Mouse (Mus musculus) forebrain, embryonic 11.5 days (tissue): Measurements from ENCODE around the gene Tmem259. TPM values are rescaled to one million over a fixed set of nuclear protein-coding genes. Genes with fewer than 3 reads are reported as not detected.

Source experiments
- ATAC-seq: fragments of 200-750 bp; cut with Nextera tagmentation; replicated peaks from 2 replicates; pipeline ENCODE4 v1.8.0; 2017; ENCODE audit warnings: moderate TSS enrichment; ENCODE audit not compliant: low FRiP score
- DNase-seq: peaks from one replicate; pipeline ENCODE4 v3.0.0-alpha.2; 2017; ENCODE audit warnings: low spot score
- H3K27ac ChIP-seq: fragments of 300-500 bp; sonication (generic); 2 replicates; pipeline ENCODE4 v1.5.1; 2014; ENCODE audit warnings: low read depth, low read length
- H3K27me3 ChIP-seq: fragments of 300-500 bp; sonication (generic); 2 replicates; pipeline ENCODE4 v1.6.1; 2014; ENCODE audit warnings: mild to moderate bottlenecking, low read length, mixed read lengths; ENCODE audit not compliant: control insufficient read depth, insufficient read depth
- H3K36me3 ChIP-seq: fragments of 300-500 bp; sonication (generic); 2 replicates; pipeline ENCODE4 v1.6.1; 2014; ENCODE audit warnings: mild to moderate bottlenecking, low read length, moderate library complexity, mixed read lengths; ENCODE audit not compliant: control insufficient read depth, insufficient read depth
- H3K4me1 ChIP-seq: fragments of 300-500 bp; sonication (generic); replicated peaks from 2 replicates; pipeline ENCODE4 v1.6.1; 2014; ENCODE audit warnings: low read length, mixed read lengths; ENCODE audit not compliant: control insufficient read depth, insufficient read depth
- H3K4me2 ChIP-seq: fragments of 300-500 bp; sonication (generic); 2 replicates; pipeline ENCODE4 v1.6.1; 2014; ENCODE audit warnings: low read depth, mild to moderate bottlenecking, low read length, moderate library complexity, mixed read lengths; ENCODE audit not compliant: severe bottlenecking
- H3K4me3 ChIP-seq: fragments of 300-500 bp; sonication (generic); 2 replicates; pipeline ENCODE4 v1.5.1; 2014; ENCODE audit warnings: low read depth, low read length
- H3K9ac ChIP-seq: fragments of 300-500 bp; sonication (generic); 2 replicates; pipeline ENCODE4 v1.6.1; 2014; ENCODE audit warnings: low read length
- H3K9me3 ChIP-seq: fragments of 300-500 bp; sonication (generic); 2 replicates; pipeline ENCODE4 v1.6.1; 2016; ENCODE audit warnings: low read length, mixed read lengths; ENCODE audit not compliant: control insufficient read depth
- WGBS: fragments of 180-500 bp; shearing (Covaris S2); extraction: QIAGEN DNeasy Blood & Tissue Kit; methylation state at CpG from one replicate; pipeline ENCODE4 v1.1.7; 2014; 5-methylcytosine and 5-hydroxymethylcytosine counted together
- polyA plus RNA-seq: library from polyadenylated mRNA; unstranded; fragments of >200 nt; fragmentation: Nextera tagmentation; extraction: Ambion mirVana; gene quantifications from 2 replicates; pipeline ENCODE4 v1.2.1, GENCODE M21; 2014

The Tmem259 gene
- polyA plus RNA-seq, 1 experiment from 2014 or later, result 17.8 TPM

GRCm38 (mm10) chr10:79988506-79989271 is 4.6 kb upstream of the Tmem259 start, which contains the start of gene Cnn2:
TSS of gene Cnn2 (plus strand) at chr10:79988584.
- Histone ChIP-seq H3K4me2 (peak within 1 kb of the TSS; percentile 51), H3K27me3 (peaks cover 30% of the 10 kb centered on the region), H3K4me3 (peak within 1 kb of the TSS; percentile 39), H3K4me1 (peaks cover 8% of the 10 kb centered on the region; the same call in 1 of the 2 replicates), H3K9ac (peak within 1 kb of the TSS; percentile 47), H3K27ac (no peak within 1 kb of the TSS; the same call in 1 of the 2 replicates), H3K9me3 (peaks cover 4% of the 10 kb centered on the region; the same call in 1 of the 2 replicates), H3K36me3 (no peaks in the 10 kb centered on the region)
- 1% methylated on average over 59 of the region's 59 CpGs for WGBS
- ATAC-seq (no peak), DNase-seq (peak; percentile 74)

- ATAC-seq, result no peak
- peaks cover 4% of the 10 kb centered on the region; the same call in 1 of the 2 replicates for H3K9me3 ChIP-seq
- H3K4me3 ChIP-seq, result peak overlapping the region; percentile 39
- 10% methylated on average over 27 of the region's 27 CpGs for WGBS
- H3K4me2 ChIP-seq, result peak overlapping the region; percentile 51
- H3K27me3 ChIP-seq, result peaks cover 30% of the 10 kb centered on the region
- DNase-seq, result no peak
- peaks cover 15% of the 10 kb centered on the region for H3K4me1 ChIP-seq
- H3K9ac ChIP-seq, result peak overlapping the region; percentile 47
- no peak overlapping the region for H3K27ac ChIP-seq
- no peaks in the 10 kb centered on the region for H3K36me3 ChIP-seq
These were observed 3.8 kb upstream of the Tmem259 start for GRCm38 (mm10) chr10:79987771-79988505.

GRCm38 (mm10) chr10:79986963-79987362 is 2.8 kb upstream of the Tmem259 start:
- WGBS, result 6% methylated on average over 11 of the region's 11 CpGs
- Histone ChIP-seq H3K9ac (no peak overlapping the region; the same call in 1 of the 2 replicates), H3K9me3 (peaks cover 4% of the 10 kb centered on the region; the same call in 1 of the 2 replicates), H3K4me1 (peaks cover 21% of the 10 kb centered on the region), H3K36me3 (no peaks in the 10 kb centered on the region), H3K4me2 (0 out of 2 replicates have a peak overlapping the region, but pooled peaks have one; percentile 12), H3K27ac (no peak overlapping the region), H3K27me3 (peaks cover 30% of the 10 kb centered on the region), H3K4me3 (no peak overlapping the region)
- peak; percentile 93 for DNase-seq
- ATAC-seq, result no peak

- H3K4me1 ChIP-seq, result peaks cover 21% of the 10 kb centered on the region
- peak overlapping the region; percentile 74; the same call in 1 of the 2 replicates for H3K4me2 ChIP-seq
- 0 out of 2 replicates have a peak overlapping the region, but pooled peaks have one; percentile 91 for H3K27ac ChIP-seq
- peaks cover 30% of the 10 kb centered on the region for H3K27me3 ChIP-seq
- ATAC-seq (no peak), DNase-seq (no peak)
- H3K9me3 ChIP-seq, result peaks cover under 1% of the 10 kb centered on the region; the same call in 1 of the 2 replicates
- peak overlapping the region; percentile 91 for H3K4me3 ChIP-seq
- peak overlapping the region; percentile 57 for H3K9ac ChIP-seq
- no peaks in the 10 kb centered on the region for H3K36me3 ChIP-seq
- 50% methylated on average over 6 of the region's 6 CpGs for WGBS
These were observed 2.2 kb upstream of the Tmem259 start for GRCm38 (mm10) chr10:79986232-79986878.

GRCm38 (mm10) chr10:79985334-79986231 is 1.5 kb upstream of the Tmem259 start:
- H3K27me3 ChIP-seq, result peaks cover 30% of the 10 kb centered on the region
- H3K4me1 ChIP-seq, result peaks cover 21% of the 10 kb centered on the region
- peak overlapping the region; percentile 74 for H3K4me2 ChIP-seq
- no peaks in the 10 kb centered on the region for H3K36me3 ChIP-seq
- peak overlapping the region; percentile 91 for H3K27ac ChIP-seq
- ATAC-seq (no peak), DNase-seq (peak; percentile 75)
- H3K9ac ChIP-seq, result peak overlapping the region; percentile 57
- no peaks in the 10 kb centered on the region for H3K9me3 ChIP-seq
- peak overlapping the region; percentile 91 for H3K4me3 ChIP-seq
- WGBS, result 4% methylated on average over 35 of the region's 35 CpGs

GRCm38 (mm10) chr10:79984871-79985270 is 741 bp upstream of the Tmem259 start:
- peak overlapping the region; percentile 86 for H3K9ac ChIP-seq
- ATAC-seq, result peak; percentile 94
- DNase-seq, result peak; percentile 95
- H3K9me3 ChIP-seq, result no peaks in the 10 kb centered on the region
- no peaks in the 10 kb centered on the region for H3K36me3 ChIP-seq
- peaks cover 28% of the 10 kb centered on the region for H3K27me3 ChIP-seq
- H3K27ac ChIP-seq, result peak overlapping the region; percentile 91
- peak overlapping the region; percentile 91 for H3K4me3 ChIP-seq
- under 1% methylated on average over 22 of the region's 22 CpGs for WGBS
- H3K4me1 ChIP-seq, result peaks cover 21% of the 10 kb centered on the region
- peak overlapping the region; percentile 74 for H3K4me2 ChIP-seq

- DNase-seq (peak; percentile 85), ATAC-seq (no peak)
- H3K4me1 ChIP-seq, result peaks cover 21% of the 10 kb centered on the region
- no peaks in the 10 kb centered on the region for H3K9me3 ChIP-seq
- H3K9ac ChIP-seq, result peak overlapping the region; percentile 86
- WGBS, result under 1% methylated on average over 21 of the region's 21 CpGs
- peak overlapping the region; percentile 91 for H3K4me3 ChIP-seq
- H3K36me3 ChIP-seq, result no peaks in the 10 kb centered on the region; the same call in 1 of the 2 replicates
- peak overlapping the region; percentile 91; the same call in 1 of the 2 replicates for H3K27ac ChIP-seq
- H3K4me2 ChIP-seq, result peak overlapping the region; percentile 74
- peaks cover 16% of the 10 kb centered on the region for H3K27me3 ChIP-seq
These were observed 460 bp downstream of the Tmem259 start for GRCm38 (mm10) chr10:79983670-79984069.
